Mouse (Mus musculus) megakaryocyte, embryonic 14.5 days (primary cell): ENCODE measurements around the gene Nf2.

Source experiments
- FLI1 ChIP-seq: IDR thresholded peaks from 2 replicates; pipeline ENCODE4 v1.6.1; 2012; ENCODE audit warnings: low read length, inconsistent platforms, mixed read lengths
- GATA1 ChIP-seq: IDR thresholded peaks from 3 replicates; pipeline ENCODE4 v1.6.1; 2012; ENCODE audit warnings: mixed read lengths, low read length, inconsistent platforms, borderline replicate concordance

DNA sequence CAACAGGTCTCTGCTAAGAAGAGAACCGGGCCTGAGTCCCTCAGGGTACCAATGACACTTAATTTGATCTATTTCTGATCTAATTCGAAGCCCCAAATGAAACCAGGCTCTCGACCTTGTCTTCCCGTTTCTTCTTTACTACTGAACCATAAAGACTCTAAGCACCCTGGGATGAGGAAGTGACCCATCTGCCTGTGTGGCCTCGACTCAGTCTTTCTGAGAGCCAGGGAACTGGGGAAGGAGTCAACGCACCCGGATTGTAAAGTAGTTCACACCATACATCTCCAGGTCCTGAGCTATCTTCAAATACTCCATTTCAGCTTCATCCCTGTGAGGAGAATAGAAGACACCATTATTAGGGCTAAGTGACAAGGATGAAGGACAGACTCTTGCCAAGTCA, 45.9 kb downstream of the Nf2 start:
- TF ChIP-seq FLI1 = no peak
- no peak for TF ChIP-seq GATA1
